Mouse (Mus musculus): Measurements from ENCODE around the gene Ctnnd2.

Gene Ctnnd2

GRCm38 (mm10) chr15:30513122-30513521 lies 340.7 kb downstream of the Ctnnd2 start:
- no peak for DNase-seq (ENCODE audit: low read depth)

DNA sequence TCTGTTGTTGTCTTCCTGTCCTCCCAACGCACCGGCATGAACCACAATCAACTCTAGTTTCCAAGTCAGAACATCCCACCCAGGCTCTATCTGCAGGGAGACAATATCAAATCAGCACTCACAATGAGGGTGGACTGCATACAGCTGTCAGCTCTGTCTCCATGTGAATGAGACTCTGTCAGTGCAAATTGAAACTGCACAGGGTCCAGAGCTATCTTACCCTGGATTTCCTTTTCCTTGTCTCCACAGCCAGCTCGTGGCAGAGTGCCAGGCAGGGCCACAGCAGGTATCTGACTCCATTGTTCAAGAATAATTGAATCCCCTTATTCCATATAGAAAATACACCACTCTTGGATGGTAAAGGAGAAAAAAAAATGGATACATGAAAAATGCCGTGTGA lies 343.0 kb downstream of the Ctnnd2 start:
- no peak for DNase-seq (ENCODE audit: low read depth)

DNA sequence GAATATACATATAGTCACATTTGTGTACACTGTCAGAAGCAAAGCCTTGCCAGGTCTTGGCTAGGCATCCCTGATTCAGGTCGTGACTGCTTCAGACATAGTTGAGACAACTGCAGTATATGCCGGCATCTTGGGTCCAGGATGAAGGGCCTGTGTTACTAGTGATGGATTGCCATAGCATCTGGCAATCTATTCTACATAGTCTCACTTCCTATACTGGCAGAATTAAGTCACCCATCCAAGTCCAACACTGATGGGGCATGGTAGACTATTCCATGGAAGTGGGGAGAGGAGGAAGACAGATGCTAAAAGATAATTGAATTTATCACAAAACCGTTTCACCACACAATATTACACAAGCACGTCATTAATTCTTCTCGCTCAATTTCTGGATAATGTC lies 369.1 kb downstream of the Ctnnd2 start:
- DNase-seq (ENCODE audit: low read depth) = no peak

GRCm38 (mm10) chr15:30548263-30548662 lies 375.9 kb downstream of the Ctnnd2 start:
- no peak for DNase-seq (ENCODE audit: low read depth)

GRCm38 (mm10) chr15:30550956-30551355 lies 378.6 kb downstream of the Ctnnd2 start:
- DNase-seq (ENCODE audit: low read depth) = no peak

GRCm38 (mm10) chr15:30553910-30554406 lies 381.6 kb downstream of the Ctnnd2 start:
- no peak for DNase-seq (ENCODE audit: low read depth)

GRCm38 (mm10) chr15:30555787-30556186 lies 383.4 kb downstream of the Ctnnd2 start:
- DNase-seq (ENCODE audit: low read depth) = no peak

- no peak for DNase-seq (ENCODE audit: low read depth)
These were observed 390.0 kb downstream of the Ctnnd2 start for GRCm38 (mm10) chr15:30562375-30562774.

GRCm38 (mm10) chr15:30564594-30564993 lies 392.2 kb downstream of the Ctnnd2 start:
- DNase-seq (ENCODE audit: low read depth) = no peak

DNA sequence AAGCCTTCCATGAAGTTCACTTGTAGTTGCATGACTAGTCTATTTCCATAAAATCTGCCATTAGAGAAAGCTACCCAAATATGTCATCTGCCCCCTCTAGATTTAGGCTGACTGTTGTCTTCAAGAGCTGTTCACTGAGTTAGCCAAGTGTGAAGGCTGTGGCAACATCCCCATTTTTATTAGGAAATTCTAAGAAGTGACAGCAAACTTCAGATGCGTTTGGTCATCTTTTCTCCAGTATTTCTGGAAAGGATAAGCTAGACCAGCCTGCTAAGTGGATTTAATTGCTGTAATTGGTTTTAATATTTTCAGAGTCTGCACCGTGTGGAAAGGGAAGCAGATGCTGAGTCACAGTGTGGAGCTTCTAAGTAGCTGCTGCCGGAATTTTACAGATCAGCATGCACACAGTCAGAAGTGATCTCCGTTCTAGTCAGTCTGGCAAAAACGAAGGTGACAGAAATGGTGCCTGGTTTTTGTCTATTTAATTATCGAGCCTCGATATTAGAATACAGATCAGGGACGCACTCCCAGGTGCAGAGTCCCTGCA lies 397.9 kb downstream of the Ctnnd2 start:
- DNase-seq (ENCODE audit: low read depth) = no peak

DNA sequence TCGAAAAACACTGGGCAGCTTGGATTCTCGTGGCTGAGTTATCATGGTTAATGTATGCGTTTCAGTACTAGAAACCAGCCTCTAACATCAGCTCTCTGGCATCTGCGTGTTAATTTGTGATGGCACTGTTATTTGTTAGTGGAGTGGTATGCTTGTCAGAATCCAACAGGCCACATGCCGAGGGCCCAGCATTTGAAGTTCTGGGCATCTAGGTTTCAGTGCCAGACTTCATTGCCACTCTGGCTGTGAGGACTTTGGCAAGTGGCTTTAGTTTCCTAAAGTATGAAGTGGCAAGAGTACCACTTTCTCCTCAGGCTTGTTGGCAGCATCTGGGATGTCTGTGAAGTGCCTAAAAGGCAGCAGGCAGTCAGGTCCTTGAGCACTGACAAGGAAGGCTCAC lies 415.1 kb downstream of the Ctnnd2 start:
- no peak for DNase-seq (ENCODE audit: low read depth)

DNA sequence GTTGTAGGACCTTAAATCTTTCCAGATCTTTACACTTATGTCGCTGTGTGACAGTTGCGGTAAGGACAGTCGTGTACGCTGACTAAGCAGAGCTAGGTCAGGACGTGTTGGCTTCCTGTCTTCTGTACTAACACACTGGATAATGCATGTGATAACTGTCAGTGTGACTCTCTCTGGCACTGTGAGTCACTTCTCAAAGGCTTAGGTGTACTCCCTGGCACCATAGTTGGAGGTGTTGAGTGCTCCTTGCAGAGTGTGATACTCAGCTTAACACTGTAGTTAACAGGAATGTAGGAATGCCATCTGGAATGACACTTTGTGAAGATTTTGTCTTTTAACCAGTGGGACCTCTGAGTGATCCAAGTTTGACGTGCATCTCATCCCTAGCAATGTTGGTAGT lies 418.5 kb downstream of the Ctnnd2 start:
- no peak for DNase-seq (ENCODE audit: low read depth)

DNA sequence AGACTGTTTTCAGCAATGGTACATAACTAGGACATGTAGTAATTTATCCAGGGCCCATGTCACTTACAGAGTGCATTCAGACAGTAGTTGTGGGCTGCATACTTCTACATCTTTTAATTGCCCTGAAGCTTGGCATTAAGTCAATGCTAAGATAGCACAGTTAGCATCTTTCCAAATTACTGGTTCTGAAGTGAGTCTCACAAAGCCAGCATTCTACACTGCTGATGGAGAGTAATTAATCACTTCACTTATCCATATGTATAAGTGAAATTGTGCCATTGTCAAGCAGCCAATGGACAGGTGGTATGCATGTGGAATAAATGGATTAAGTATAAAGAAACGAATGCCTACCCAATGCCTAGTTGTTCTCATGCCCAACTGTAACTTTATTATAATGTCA lies 423.1 kb downstream of the Ctnnd2 start:
- DNase-seq (ENCODE audit: low read depth) = no peak

DNA sequence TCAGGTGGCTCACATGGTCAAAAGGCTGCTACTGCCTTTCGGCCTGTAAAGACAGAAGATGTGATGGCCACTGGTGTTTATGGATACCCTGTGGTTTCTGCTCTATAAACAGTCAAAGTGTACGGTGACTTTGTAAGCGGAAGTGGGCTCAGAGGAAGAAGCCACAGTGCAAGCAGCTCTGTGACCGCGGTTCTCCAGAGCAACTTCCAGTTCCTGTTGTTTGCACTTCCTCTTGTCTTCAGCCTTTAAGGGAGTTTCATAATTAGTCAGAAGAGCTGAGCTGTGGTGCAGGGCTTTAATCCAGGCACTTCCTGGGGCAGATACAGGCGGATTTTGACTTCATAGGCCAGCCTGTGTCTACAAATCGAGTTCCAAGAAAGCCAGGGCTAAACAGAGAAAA lies 438.2 kb downstream of the Ctnnd2 start:
- DNase-seq (ENCODE audit: low read depth) = peak; percentile 70

- DNase-seq (ENCODE audit: low read depth) = no peak
These were observed 443.1 kb downstream of the Ctnnd2 start for GRCm38 (mm10) chr15:30615451-30615850.

DNA sequence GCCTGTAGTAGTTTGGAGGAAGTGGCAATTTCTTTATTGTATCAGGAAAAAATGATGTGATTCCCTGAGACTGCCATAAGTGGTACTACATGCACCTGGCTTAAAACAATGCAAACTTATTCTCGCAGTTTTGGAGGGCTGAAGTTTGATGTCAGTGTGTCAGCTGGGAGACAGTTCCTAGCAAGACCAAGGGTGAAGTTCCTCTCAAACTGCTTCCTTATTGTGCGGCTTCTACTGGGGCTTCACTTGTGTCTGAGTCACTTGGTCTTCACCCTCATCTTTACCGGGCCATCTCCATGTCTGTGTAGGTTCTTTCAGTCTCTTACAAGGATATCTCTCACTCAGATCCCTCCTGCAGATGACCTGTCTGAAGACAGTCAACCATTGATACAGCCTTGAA lies 444.5 kb downstream of the Ctnnd2 start:
- DNase-seq (ENCODE audit: low read depth) = no peak

DNA sequence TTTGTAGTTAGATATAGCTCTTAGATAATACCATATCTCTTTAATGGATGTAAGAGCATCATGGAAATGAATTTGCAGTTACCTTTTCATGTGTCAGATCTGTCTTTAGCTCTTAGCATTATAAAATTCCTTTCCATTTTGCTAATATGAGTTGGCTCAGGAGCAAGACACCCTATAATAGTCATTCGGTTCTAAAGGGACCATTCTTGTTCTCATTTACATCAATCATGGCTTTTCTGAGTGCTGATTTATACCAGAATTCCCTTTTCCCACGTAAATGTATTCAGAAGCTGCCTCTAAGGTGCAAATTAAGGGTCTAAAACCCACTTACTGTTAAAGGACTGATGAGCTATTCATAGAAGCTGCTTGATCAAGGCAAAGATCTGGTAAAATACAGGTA lies 445.5 kb downstream of the Ctnnd2 start:
- no peak for DNase-seq (ENCODE audit: low read depth)

- DNase-seq (ENCODE audit: low read depth) = no peak
These were observed 456.1 kb downstream of the Ctnnd2 start for GRCm38 (mm10) chr15:30628524-30628923.

DNA sequence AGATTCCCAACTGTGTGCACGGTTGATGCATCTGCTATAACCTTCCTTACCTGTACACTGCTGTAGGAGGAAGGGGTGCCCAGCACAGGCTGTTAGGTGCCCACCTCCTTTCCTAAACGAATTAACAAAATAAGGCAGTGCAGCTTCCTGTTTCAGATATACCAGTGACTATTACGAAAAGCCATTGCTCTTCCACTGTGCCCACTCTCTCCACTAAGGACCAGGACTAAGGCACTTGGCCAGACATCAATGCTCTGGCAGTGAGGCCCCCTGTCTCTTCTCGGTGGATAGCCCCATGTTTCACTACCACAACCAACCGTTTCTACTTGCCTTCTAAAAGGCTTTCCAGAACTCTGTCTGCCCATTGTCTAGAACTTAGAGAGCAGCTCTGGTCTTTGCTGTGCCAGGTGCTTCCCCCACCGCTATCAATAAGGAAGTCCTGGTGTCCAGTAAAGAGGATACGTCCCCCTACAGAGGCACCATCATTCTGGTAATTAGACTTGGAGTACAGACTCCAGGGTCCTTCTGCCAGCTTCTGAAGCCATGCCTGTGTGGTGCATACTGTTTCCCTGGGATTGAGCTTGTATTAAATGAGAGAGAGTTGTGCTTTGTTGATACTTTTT lies 459.8 kb downstream of the Ctnnd2 start:
- DNase-seq (ENCODE audit: low read depth) = no peak

DNA sequence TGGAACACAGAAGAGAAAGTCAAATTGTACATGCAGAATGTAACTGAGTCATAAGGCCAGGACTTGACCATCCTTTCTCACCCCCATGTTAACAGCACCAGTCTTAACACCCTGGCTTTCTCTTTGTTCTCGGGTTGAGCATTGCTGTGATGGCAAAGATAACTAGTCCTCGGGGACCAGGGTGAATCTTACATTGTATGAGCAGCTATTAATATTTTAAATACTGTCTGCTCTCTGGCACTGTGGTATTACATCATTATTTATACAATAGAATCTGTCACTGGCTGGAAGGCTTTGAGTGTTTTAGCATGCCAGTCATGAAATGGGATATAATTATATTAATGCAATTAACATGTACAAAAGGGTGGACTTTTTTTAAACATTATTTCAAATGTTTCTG lies 461.5 kb downstream of the Ctnnd2 start:
- no peak for DNase-seq (ENCODE audit: low read depth)

DNA sequence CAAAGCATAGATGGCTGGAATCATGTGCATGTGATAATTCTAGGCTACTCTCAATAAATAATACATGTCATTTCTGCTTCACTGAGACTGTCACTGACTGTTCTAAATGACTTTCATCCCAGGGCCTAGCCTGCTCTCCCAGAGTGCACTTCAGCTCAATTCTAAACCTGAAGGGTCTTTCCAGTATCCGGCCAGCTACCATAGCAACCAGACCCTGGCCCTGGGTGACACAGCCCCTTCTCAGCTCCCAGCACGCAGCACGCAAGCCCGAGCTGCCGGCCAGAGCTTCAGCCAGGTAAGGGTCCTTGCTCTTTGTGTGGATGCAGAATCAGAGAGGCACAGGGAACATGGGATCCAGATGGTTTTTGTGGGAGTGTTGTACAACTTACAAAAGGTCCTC lies 462.1 kb downstream of the Ctnnd2 start:
- no peak for DNase-seq (ENCODE audit: low read depth)

- DNase-seq (ENCODE audit: low read depth) = no peak
These were observed 468.3 kb downstream of the Ctnnd2 start for GRCm38 (mm10) chr15:30640651-30641050.

- DNase-seq (ENCODE audit: low read depth) = no peak
These were observed 473.3 kb downstream of the Ctnnd2 start for GRCm38 (mm10) chr15:30645688-30646087.
